Mouse (Mus musculus): Measurements from ENCODE around the gene Snapc2.

The Snapc2 gene
- long read RNA-seq, experiment 1, transcript Snapc2-201 (5 exons, 1,536 nt): major isoform, 31 of 35 reads
- long read RNA-seq, experiment 1, partial matches to known transcripts: 2 of 35 reads
- long read RNA-seq, experiment 1, other reads (novel, unspliced or antisense): 2 of 35 reads
- long read RNA-seq, experiment 2, transcript Snapc2-201 (5 exons, 1,536 nt): major isoform, 35 of 41 reads
- long read RNA-seq, experiment 2, partial matches to known transcripts: 1 of 41 reads
- long read RNA-seq, experiment 2, other reads (novel, unspliced or antisense): 5 of 41 reads

- intact Hi-C loops (cut with DNase I): loop anchor here (5.0 to 10.0 kb wide), 2 partner anchors 69 to 422 kb away; no protein-coding TSS in a partner anchor
Observed at GRCm38 (mm10) chr8:4252934-4253841, at the start of gene Snapc2. Snapc2 (plus strand) TSS chr8:4253080.

- intact Hi-C loops (cut with DNase I): no loop called here
Observed at GRCm38 (mm10) chr8:4205246-4206123, 47.4 kb upstream of the Snapc2 start.

GRCm38 (mm10) chr8:4206182-4207015, 46.5 kb upstream of the Snapc2 start:
- intact Hi-C loops (cut with DNase I): no loop called here

GRCm38 (mm10) chr8:4207016-4207350, 45.9 kb upstream of the Snapc2 start:
- intact Hi-C loops (cut with DNase I): no loop called here

- intact Hi-C loops (cut with DNase I): no loop called here
Observed at GRCm38 (mm10) chr8:4211097-4211496, 41.8 kb upstream of the Snapc2 start.

GRCm38 (mm10) chr8:4212809-4213209, 40.1 kb upstream of the Snapc2 start:
- intact Hi-C loops (cut with DNase I): no loop called here

GRCm38 (mm10) chr8:4213210-4214005, 39.5 kb upstream of the Snapc2 start:
- intact Hi-C loops (cut with DNase I): no loop called here

- intact Hi-C loops (cut with DNase I): no loop called here
Observed at GRCm38 (mm10) chr8:4214006-4214980, 38.6 kb upstream of the Snapc2 start.

GRCm38 (mm10) chr8:4216296-4216695, 36.6 kb upstream of the Snapc2 start:
- intact Hi-C loops (cut with DNase I): no loop called here

- intact Hi-C loops (cut with DNase I): no loop called here
Observed at GRCm38 (mm10) chr8:4216791-4217621, 35.9 kb upstream of the Snapc2 start, which contains the start of gene Prr36. Prr36 (minus strand) TSS chr8:4217459.

- intact Hi-C loops (cut with DNase I): no loop called here
Observed at GRCm38 (mm10) chr8:4219617-4220016, 33.3 kb upstream of the Snapc2 start.

GRCm38 (mm10) chr8:4222059-4222458, 30.8 kb upstream of the Snapc2 start:
- intact Hi-C loops (cut with DNase I): no loop called here

- intact Hi-C loops (cut with DNase I): no loop called here
Observed at GRCm38 (mm10) chr8:4226323-4226722, 26.6 kb upstream of the Snapc2 start.

- intact Hi-C loops (cut with DNase I): no loop called here
Observed at GRCm38 (mm10) chr8:4226739-4227347, 26.0 kb upstream of the Snapc2 start, which contains the start of gene Lrrc8e. Lrrc8e (plus strand) TSS chr8:4226827.

GRCm38 (mm10) chr8:4227919-4228318, 25.0 kb upstream of the Snapc2 start:
- intact Hi-C loops (cut with DNase I): no loop called here

- intact Hi-C loops (cut with DNase I): no loop called here
Observed at GRCm38 (mm10) chr8:4229784-4230183, 23.1 kb upstream of the Snapc2 start.
